In the genomic region with DNA sequence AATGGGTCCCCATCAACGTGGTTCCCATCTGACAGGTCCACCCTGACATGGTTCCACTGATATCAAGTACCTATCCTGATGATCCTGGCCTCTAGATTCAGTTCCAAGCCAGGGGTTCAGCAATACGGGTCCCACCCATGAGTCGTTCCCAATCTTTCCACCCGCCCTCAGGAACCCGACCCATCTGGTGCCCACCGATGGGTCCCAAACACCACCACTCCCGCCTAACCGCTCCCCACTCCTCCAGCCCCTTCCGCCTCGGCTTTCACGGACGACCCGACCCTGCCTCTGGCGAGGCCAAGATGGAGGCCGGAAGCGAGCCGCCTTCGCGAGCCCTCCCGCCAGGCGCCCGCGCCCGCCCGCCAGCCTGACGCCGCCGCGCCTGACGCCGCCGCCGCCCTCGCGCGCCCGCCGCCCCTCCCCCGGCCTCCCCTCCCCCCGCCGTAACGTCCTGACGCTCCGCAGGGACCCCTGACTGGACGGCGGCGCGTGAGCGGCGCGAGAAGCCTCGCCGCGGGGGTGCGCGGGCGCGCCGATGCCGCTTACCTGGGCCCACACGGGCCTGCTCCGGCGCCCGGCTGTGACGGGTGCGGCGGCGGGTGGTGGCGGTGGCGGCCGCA, we compare ENCODE assay signal across 8 mouse cellular contexts. TPM values are rescaled to one million over a fixed set of nuclear protein-coding genes. Genes with fewer than 3 reads are reported as not detected.
DNase-seq lines count a peak whose midpoint lies in the region; ATAC-seq and TF ChIP-seq lines count a peak whose summit lies in the region.

No protein-coding gene starts in this region.

- peak; percentile 85 for DNase-seq in MEL (ENCODE audit: low read depth, low spot score)
- peak; percentile 68 for DNase-seq in c-Kit-positive CD71-positive TER-119-positive erythroid progenitor cells, embryonic 14.5 days (ENCODE audit: low spot score)
- DNase-seq in hindbrain, embryonic 10.5 days (ENCODE audit: low spot score): peak; percentile 90
- peak; percentile 81 to 84 for DNase-seq in layer of hippocampus, postnatal 36 days
- DNase-seq in right cerebral cortex, adult 18-20 months: peak; percentile 82
- peak; percentile 80 for DNase-seq in urinary bladder, adult 2 months (ENCODE audit: low spot score)

- peaks cover 2 to 13% of the 10 kb centered on the region in 2 experiments; a peak in 3 of 4 replicates for H3K4me1 ChIP-seq in MEL (ENCODE audit: control insufficient read depth in 1 of 2, insufficient read depth in 2 of 2, low read length in 2 of 2)
- peaks cover 23% of the 10 kb centered on the region for H3K4me1 ChIP-seq in forebrain, embryonic 15.5 days
- H3K4me1 ChIP-seq in hindbrain, embryonic 10.5 days (replicated peaks): peaks cover 19% of the 10 kb centered on the region

- no peak for TF ChIP-seq CTCF in MEL (IDR thresholded peaks at IDR 0.05 in 2 of 3, conservative IDR thresholded peaks at IDR 0.05 in 1 of 3; ENCODE audit: control insufficient read depth in 1 of 3, insufficient read depth in 1 of 3, low read depth in 2 of 3, low read length in 3 of 3, poor library complexity in 1 of 3, severe bottlenecking in 1 of 3)

- peak overlapping the region; percentile 91 for H3K4me3 ChIP-seq in MEL (ENCODE audit: control insufficient read depth in 1 of 2, insufficient read depth in 1 of 2, low read depth in 2 of 2, low read length in 2 of 2)
- H3K4me3 ChIP-seq in forebrain, embryonic 15.5 days: peak overlapping the region; percentile 85
- H3K4me3 ChIP-seq in hindbrain, embryonic 10.5 days: peak overlapping the region; percentile 76

- H3K9ac ChIP-seq in MEL (ENCODE audit: control insufficient read depth, low read depth, low read length, poor library complexity, severe bottlenecking): peak overlapping the region; percentile 95
- peak overlapping the region; percentile 96 for H3K9ac ChIP-seq in forebrain, embryonic 15.5 days (replicated peaks)

- peak overlapping the region; percentile 70 for H3K4me2 ChIP-seq in forebrain, embryonic 15.5 days (replicated peaks)

- H3K27me3 ChIP-seq in MEL (ENCODE audit: control insufficient read depth in 1 of 2, insufficient read depth in 2 of 2, low read length in 2 of 2): no peaks in the 10 kb centered on the region
- no peaks in the 10 kb centered on the region for H3K27me3 ChIP-seq in forebrain, embryonic 15.5 days
- no peaks in the 10 kb centered on the region for H3K27me3 ChIP-seq in hindbrain, embryonic 10.5 days (ENCODE audit: insufficient read depth, poor library complexity, severe bottlenecking)

- TF ChIP-seq POLR2A in MEL (IDR thresholded peaks at IDR 0.05; ENCODE audit: control insufficient read depth in 1 of 2, insufficient read depth in 1 of 2, low read depth in 1 of 2, low read length in 2 of 2, poor library complexity in 1 of 2): peak; percentile 70 to 71; a peak in 3 of 4 replicates

- no peaks in the 10 kb centered on the region for H3K9me3 ChIP-seq in MEL (replicated peaks; ENCODE audit: insufficient read depth, low read length)
- H3K9me3 ChIP-seq in forebrain, embryonic 15.5 days: no peaks in the 10 kb centered on the region
- H3K9me3 ChIP-seq in hindbrain, embryonic 10.5 days: no peaks in the 10 kb centered on the region

- peak overlapping the region; percentile 92 for H3K27ac ChIP-seq in MEL (ENCODE audit: control insufficient read depth, low read depth, low read length)
- peak overlapping the region; percentile 97 for H3K27ac ChIP-seq in forebrain, embryonic 15.5 days (replicated peaks)
- H3K27ac ChIP-seq in hindbrain, embryonic 10.5 days: peak overlapping the region; percentile 98

- peaks cover 0 to 17% of the 10 kb centered on the region in 2 experiments; a peak in 3 of 4 replicates for H3K36me3 ChIP-seq in MEL (ENCODE audit: control insufficient read depth in 1 of 2, insufficient read depth in 2 of 2, low read length in 2 of 2)
- 0 out of 2 replicates have a peak, but pooled peaks cover 3% of the 10 kb centered on the region for H3K36me3 ChIP-seq in forebrain, embryonic 15.5 days
- H3K36me3 ChIP-seq in hindbrain, embryonic 10.5 days: peaks cover 40% of the 10 kb centered on the region

- ATAC-seq in forebrain, embryonic 15.5 days (replicated peaks): peak; percentile 89
- ATAC-seq in megakaryocyte, adult 5-6 weeks (ENCODE audit: poor library complexity, severe bottlenecking): peak; percentile 68

- no peak for TF ChIP-seq EP300 in MEL (IDR thresholded peaks at IDR 0.05; ENCODE audit: low read depth in 1 of 2, low read length in 2 of 2)

- under 1% methylated on average over 41 of the region's 71 CpGs for WGBS in forebrain, embryonic 15.5 days
- 0% methylated on average over 56 of the region's 71 CpGs for WGBS in hindbrain, embryonic 10.5 days

- TF ChIP-seq RAD21 in MEL (IDR thresholded peaks at IDR 0.05; ENCODE audit: low read depth, low read length): no peak

- H3K79me2 ChIP-seq in MEL (ENCODE audit: control insufficient read depth, insufficient read depth, low read length, poor library complexity): peaks cover 18% of the 10 kb centered on the region

TF ChIP-seq in MEL, 35 proteins besides CTCF, POLR2A, EP300 and RAD21 (continues in another document):
- TF ChIP-seq SMC3 (IDR thresholded peaks at IDR 0.05; ENCODE audit: low read depth, low read length) (no peak), ZC3H11A (IDR thresholded peaks at IDR 0.05; ENCODE audit: low read depth, low read length) (no peak), ZNF384 (IDR thresholded peaks at IDR 0.05; ENCODE audit: low read depth, low read length) (no peak), TCF12 (IDR thresholded peaks at IDR 0.05; ENCODE audit: low read depth, low read length) (0 out of 2 replicates have a peak, but pooled peaks have one; percentile 17), POLR2AphosphoS2 (IDR thresholded peaks at IDR 0.05; ENCODE audit: low read length) (peak; percentile 55; the same call in 1 of the 2 replicates), CHD2 (IDR thresholded peaks at IDR 0.05; ENCODE audit: low read length) (no peak), UBTF (IDR thresholded peaks at IDR 0.05; ENCODE audit: borderline replicate concordance, insufficient read depth, low read depth, low read length) (no peak), E2F4 (IDR thresholded peaks at IDR 0.05; ENCODE audit: borderline replicate concordance, low read depth, low read length) (0 out of 2 replicates have a peak, but pooled peaks have one; percentile 35), ZKSCAN1 (IDR thresholded peaks at IDR 0.05; ENCODE audit: low read depth, low read length) (no peak), MAZ (IDR thresholded peaks at IDR 0.05; ENCODE audit: low read depth, low read length) (peak; percentile 18; the same call in 1 of the 2 replicates), ZMIZ1 (IDR thresholded peaks at IDR 0.05; ENCODE audit: low read depth, low read length) (peak; percentile 55), MEF2A (IDR thresholded peaks at IDR 0.05; ENCODE audit: extremely low read depth, insufficient replicate concordance, low read depth, low read length, poor library complexity, severe bottlenecking) (no peak), JUND (IDR thresholded peaks at IDR 0.05; ENCODE audit: low read depth, low read length) (no peak), NRF1 (IDR thresholded peaks at IDR 0.05; ENCODE audit: insufficient read depth, low read depth, low read length, poor library complexity, severe bottlenecking) (no peak), HCFC1 (IDR thresholded peaks at IDR 0.05; ENCODE audit: low read depth, low read length) (peak; percentile 74)

RNA-seq across cellular contexts. Expression of a gene that starts 0.4 kb away (rescaled TPM):
- total RNA-seq in MEL (2012; rRNA removed): 8.2 and 8.3 TPM in 2 replicates
- 10 to 100 TPM in 1 of 2 experiments, not detected in 1; 16.9 TPM for polyA plus RNA-seq in MEL (2012; ENCODE audit: insufficient read depth in 1 of 2, insufficient read length in 2 of 2, low read depth in 1 of 2, low replicate concordance in 2 of 2, missing spikeins in 1 of 2)
- 20.2 and 20.3 TPM in 2 replicates for polyA plus RNA-seq in forebrain, embryonic 15.5 days (2015; fragmentation: Nextera tagmentation; extraction: Ambion mirVana)
- 19.0 and 20.0 TPM in 2 replicates for polyA plus RNA-seq in hindbrain, embryonic 10.5 days (2016; fragmentation: Nextera tagmentation; extraction: Ambion mirVana)
- total RNA-seq in layer of hippocampus, postnatal 36 days (2021): 10 to 100 TPM; 17.1 to 17.4 TPM
- total RNA-seq in megakaryocyte, adult 5-6 weeks (2015): 12.5 and 16.6 TPM in 2 replicates
- 13.4 and 23.9 TPM in 2 replicates for total RNA-seq in megakaryocyte, adult 5-6 weeks (2017)
- 18.1 and 21.0 TPM in 2 replicates for polyA plus RNA-seq in urinary bladder, adult 2 months (2012; rRNA removed)

RNA-seq across cellular contexts. Expression of a gene that starts 26.9 kb away (rescaled TPM):
- total RNA-seq in MEL (2012; rRNA removed): not detected in 2 replicates
- polyA plus RNA-seq in MEL (2012; ENCODE audit: insufficient read depth in 1 of 2, insufficient read length in 2 of 2, low read depth in 1 of 2, low replicate concordance in 2 of 2, missing spikeins in 1 of 2): not detected
- polyA plus RNA-seq in forebrain, embryonic 15.5 days (2015; fragmentation: Nextera tagmentation; extraction: Ambion mirVana): 960 and 986 TPM in 2 replicates
- polyA plus RNA-seq in hindbrain, embryonic 10.5 days (2016; fragmentation: Nextera tagmentation; extraction: Ambion mirVana): 122 and 329 TPM in 2 replicates
- 100 to 1,000 TPM; 562 to 666 TPM for total RNA-seq in layer of hippocampus, postnatal 36 days (2021)
- not detected in 2 replicates for total RNA-seq in megakaryocyte, adult 5-6 weeks (2015)
- not detected in 2 replicates for total RNA-seq in megakaryocyte, adult 5-6 weeks (2017)
- polyA plus RNA-seq in urinary bladder, adult 2 months (2012; rRNA removed): 1.1 and 1.3 TPM in 2 replicates

RNA-seq across cellular contexts. Expression of a gene that starts 32.1 kb away (rescaled TPM):
- total RNA-seq in MEL (2012; rRNA removed): 54.2 and 54.7 TPM in 2 replicates
- polyA plus RNA-seq in MEL (2012; ENCODE audit: insufficient read depth in 1 of 2, insufficient read length in 2 of 2, low read depth in 1 of 2, low replicate concordance in 2 of 2, missing spikeins in 1 of 2): 10 to 100 TPM in 1 of 2 experiments, not detected in 1; 87.0 TPM
- 37.5 and 44.1 TPM in 2 replicates for polyA plus RNA-seq in forebrain, embryonic 15.5 days (2015; fragmentation: Nextera tagmentation; extraction: Ambion mirVana)
- 57.7 and 68.1 TPM in 2 replicates for polyA plus RNA-seq in hindbrain, embryonic 10.5 days (2016; fragmentation: Nextera tagmentation; extraction: Ambion mirVana)
- total RNA-seq in layer of hippocampus, postnatal 36 days (2021): 10 to 100 TPM; 34.1 to 35.2 TPM
- total RNA-seq in megakaryocyte, adult 5-6 weeks (2015): 26.8 and 34.1 TPM in 2 replicates
- 21.6 and 25.8 TPM in 2 replicates for total RNA-seq in megakaryocyte, adult 5-6 weeks (2017)
- polyA plus RNA-seq in urinary bladder, adult 2 months (2012; rRNA removed): 42.1 and 55.2 TPM in 2 replicates

RNA-seq across cellular contexts. Expression of a gene that starts 45.6 kb away (rescaled TPM):
- 6.2 and 6.3 TPM in 2 replicates for total RNA-seq in MEL (2012; rRNA removed)
- polyA plus RNA-seq in MEL (2012; ENCODE audit: insufficient read depth in 1 of 2, insufficient read length in 2 of 2, low read depth in 1 of 2, low replicate concordance in 2 of 2, missing spikeins in 1 of 2): 10 to 100 TPM in 1 of 2 experiments, not detected in 1; 12.0 TPM
- polyA plus RNA-seq in forebrain, embryonic 15.5 days (2015; fragmentation: Nextera tagmentation; extraction: Ambion mirVana): 0.29 and 0.37 TPM in 2 replicates
- polyA plus RNA-seq in hindbrain, embryonic 10.5 days (2016; fragmentation: Nextera tagmentation; extraction: Ambion mirVana): 0.52 and 1.00 TPM in 2 replicates
- 1 to 10 TPM; 2.2 to 2.9 TPM for total RNA-seq in layer of hippocampus, postnatal 36 days (2021)
- total RNA-seq in megakaryocyte, adult 5-6 weeks (2015): 13.5 and 14.2 TPM in 2 replicates
- total RNA-seq in megakaryocyte, adult 5-6 weeks (2017): 11.0 and 14.6 TPM in 2 replicates
- 10.9 and 11.4 TPM in 2 replicates for polyA plus RNA-seq in urinary bladder, adult 2 months (2012; rRNA removed)

Comparison
In these comparisons a context has a peak if more than half of its experiments do, and no peak if none do; other contexts are left out.
1. Peak in every context shown above with its lines: DNase-seq, ATAC-seq, H3K4me3 ChIP-seq and H3K27ac ChIP-seq.
2. RNA of a gene that starts 26.9 kb away (polyA plus RNA-seq): 960 to 986 TPM in forebrain, embryonic 15.5 days and 122 to 329 TPM in hindbrain, embryonic 10.5 days; 1.1 to 1.3 TPM in urinary bladder, adult 2 months and not detected in MEL; every median in the first group is over 10 times any median in the second.